ENCODE assay signal across 12 mouse cellular contexts in the genomic region with DNA sequence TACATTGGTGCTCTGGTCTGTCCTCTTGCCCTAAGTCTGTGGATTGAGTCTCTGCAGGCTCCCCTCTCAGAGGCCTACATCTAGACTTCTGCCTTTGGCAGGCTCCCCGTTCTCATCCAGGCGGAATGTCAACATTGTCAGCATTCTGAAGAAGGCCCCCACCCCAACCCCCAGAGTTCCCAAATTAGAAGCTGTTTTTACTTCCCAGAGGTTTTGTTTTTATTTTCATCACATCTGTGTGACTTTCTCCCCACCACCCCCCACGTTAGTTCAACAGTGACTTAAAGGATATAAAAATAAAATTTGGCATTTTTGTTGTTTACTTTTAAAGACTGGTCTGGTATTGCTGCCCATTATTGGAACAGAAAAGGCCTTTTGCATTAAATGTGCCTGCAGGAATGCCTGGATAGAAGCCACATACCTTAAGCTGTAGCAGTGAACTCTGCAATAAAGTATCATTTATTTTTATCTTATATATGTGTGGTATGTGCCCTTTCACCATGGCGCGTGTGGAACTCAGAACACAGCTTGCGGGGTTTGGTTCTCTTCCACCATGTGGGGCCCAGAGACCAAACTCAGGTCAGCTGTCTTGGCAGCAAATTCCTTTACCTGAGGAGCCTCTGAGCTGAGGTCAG. TPM values are rescaled to one million over a fixed set of nuclear protein-coding genes. Genes with fewer than 3 reads are reported as not detected.
DNase-seq lines count a peak whose midpoint lies in the region; ATAC-seq lines count a peak whose summit lies in the region.
"Had no signal": no experiment of that assay in that cellular context is flagged by ENCODE, and none has a peak within 500 bp of the region (broad histone marks: within the 10 kb centered on the region; RNA-seq: fewer than 3 reads in every experiment).

No protein-coding gene starts in this region.

- DNase-seq in kidney, adult 11 months = no peak
- DNase-seq in heart, postnatal 4 days = peak; percentile 54
- peak; percentile 43 for DNase-seq in lung, postnatal 14 days
- DNase-seq in natural killer cell, adult 2 months (ENCODE audit: low spot score in 2 of 2) = no peak
- no peak for DNase-seq in spleen, adult 18-20 months
- DNase-seq: cerebellum, postnatal 25 days; gastrocnemius, postnatal 36 days; liver, postnatal 0 days had no signal

- H3K9ac ChIP-seq in kidney, embryonic 15.5 days = no peak overlapping the region
- H3K9ac ChIP-seq in embryonic facial prominence, embryonic 13.5 days = 0 out of 2 replicates have a peak overlapping the region, but pooled peaks have one; percentile 36
- H3K9ac ChIP-seq: liver, postnatal 0 days had no signal

- peaks cover 30% of the 10 kb centered on the region for H3K4me1 ChIP-seq in kidney, embryonic 15.5 days
- peaks cover 9% of the 10 kb centered on the region; the same call in 1 of the 2 replicates for H3K4me1 ChIP-seq in embryonic facial prominence, embryonic 13.5 days
- H3K4me1 ChIP-seq: forebrain, embryonic 10.5 days had no signal

- ATAC-seq in kidney, embryonic 15.5 days (replicated peaks; ENCODE audit: low FRiP score) = peak; percentile 13; the same call in 1 of the 2 replicates
- ATAC-seq in embryonic facial prominence, embryonic 13.5 days (ENCODE audit: insufficient number of reproducible peaks, insufficient read depth, low FRiP score, low TSS enrichment, low read depth) = no peak
- ATAC-seq: liver, postnatal 0 days had no signal

- H3K9me3 ChIP-seq in kidney, embryonic 15.5 days (replicated peaks) = no peaks in the 10 kb centered on the region
- no peaks in the 10 kb centered on the region for H3K9me3 ChIP-seq in embryonic facial prominence, embryonic 13.5 days
- H3K9me3 ChIP-seq: forebrain, embryonic 10.5 days had no signal

- H3K4me3 ChIP-seq in kidney, embryonic 15.5 days (replicated peaks) = no peak overlapping the region
- H3K4me3 ChIP-seq in embryonic facial prominence, embryonic 13.5 days = no peak overlapping the region
- H3K4me3 ChIP-seq: forebrain, embryonic 10.5 days had no signal

- no peaks in the 10 kb centered on the region for H3K27me3 ChIP-seq in kidney, embryonic 15.5 days
- H3K27me3 ChIP-seq in embryonic facial prominence, embryonic 13.5 days = no peaks in the 10 kb centered on the region

- 64% methylated on average over 6 of the region's 6 CpGs for WGBS in kidney, embryonic 15.5 days
- 64% methylated on average over 6 of the region's 6 CpGs for WGBS in embryonic facial prominence, embryonic 13.5 days

- H3K27ac ChIP-seq in kidney, embryonic 15.5 days = peak overlapping the region; percentile 84
- H3K27ac ChIP-seq in embryonic facial prominence, embryonic 13.5 days = peak overlapping the region; percentile 62
- H3K27ac ChIP-seq: forebrain, embryonic 10.5 days had no signal

- H3K36me3 ChIP-seq in kidney, embryonic 15.5 days = peaks cover 37% of the 10 kb centered on the region
- H3K36me3 ChIP-seq in embryonic facial prominence, embryonic 13.5 days = peaks cover 47% of the 10 kb centered on the region

- no peak overlapping the region for H3K4me2 ChIP-seq in kidney, embryonic 15.5 days
- no peak overlapping the region for H3K4me2 ChIP-seq in embryonic facial prominence, embryonic 13.5 days

RNA-seq across cellular contexts. Expression of a gene that starts 11.2 kb away (rescaled TPM):
- polyA plus RNA-seq in kidney, embryonic 15.5 days (2015; fragmentation: Nextera tagmentation; extraction: Ambion mirVana) = not detected in 2 replicates
- polyA plus RNA-seq in embryonic facial prominence, embryonic 13.5 days (2015; fragmentation: Nextera tagmentation; extraction: Ambion mirVana) = not detected in 2 replicates
- not detected for total RNA-seq in heart, postnatal 4 days (2021)
- total RNA-seq: gastrocnemius, postnatal 36 days had no signal
- polyA plus RNA-seq: forebrain, embryonic 10.5 days; liver, postnatal 0 days; neural tube, embryonic 14.5 days had no signal

RNA-seq across cellular contexts. Expression of a gene that starts 14.2 kb away (rescaled TPM):
- polyA plus RNA-seq in kidney, embryonic 15.5 days (2015; fragmentation: Nextera tagmentation; extraction: Ambion mirVana) = 48.1 and 49.4 TPM in 2 replicates
- 45.3 and 47.5 TPM in 2 replicates for polyA plus RNA-seq in embryonic facial prominence, embryonic 13.5 days (2015; fragmentation: Nextera tagmentation; extraction: Ambion mirVana)
- 100 to 1,000 TPM; 214 to 232 TPM for total RNA-seq in heart, postnatal 4 days (2021)

RNA-seq across cellular contexts. Expression of a gene that starts 27.4 kb away (rescaled TPM):
- polyA plus RNA-seq in kidney, embryonic 15.5 days (2015; fragmentation: Nextera tagmentation; extraction: Ambion mirVana) = 93.6 and 105 TPM in 2 replicates
- polyA plus RNA-seq in embryonic facial prominence, embryonic 13.5 days (2015; fragmentation: Nextera tagmentation; extraction: Ambion mirVana) = 82.6 and 87.1 TPM in 2 replicates
- 100 to 1,000 TPM; 100 to 104 TPM for total RNA-seq in heart, postnatal 4 days (2021)

RNA-seq across cellular contexts. Expression of a gene that starts 27.8 kb away (rescaled TPM):
- polyA plus RNA-seq in kidney, embryonic 15.5 days (2015; fragmentation: Nextera tagmentation; extraction: Ambion mirVana) = 0.08 and 0.09 TPM in 2 replicates
- polyA plus RNA-seq in embryonic facial prominence, embryonic 13.5 days (2015; fragmentation: Nextera tagmentation; extraction: Ambion mirVana) = 0.10 TPM in 1 of 2 replicates, not detected in the other
- under 1 TPM; 0.09 to 0.12 TPM for total RNA-seq in heart, postnatal 4 days (2021)
- total RNA-seq: gastrocnemius, postnatal 36 days had no signal
- polyA plus RNA-seq: liver, postnatal 0 days had no signal

RNA-seq across cellular contexts. Expression of a gene that starts 39.5 kb away (rescaled TPM):
- 77.5 and 89.7 TPM in 2 replicates for polyA plus RNA-seq in kidney, embryonic 15.5 days (2015; fragmentation: Nextera tagmentation; extraction: Ambion mirVana)
- 99.9 and 107 TPM in 2 replicates for polyA plus RNA-seq in embryonic facial prominence, embryonic 13.5 days (2015; fragmentation: Nextera tagmentation; extraction: Ambion mirVana)
- 10 to 100 TPM; 52.4 to 53.4 TPM for total RNA-seq in heart, postnatal 4 days (2021)

Comparison
In these comparisons a context has a peak if more than half of its experiments do, and no peak if none do; other contexts are left out.
1. DNase-seq: peak in heart, postnatal 4 days (single experiment) and lung, postnatal 14 days (single experiment); none in kidney, adult 11 months (single experiment), natural killer cell, adult 2 months (0 of 2) and spleen, adult 18-20 months (0 of 2).